Mouse (Mus musculus) ES-CJ7 (cell line): Measurements from ENCODE around the gene Homez.

Experiments used
- DNase-seq: peaks from one replicate; pipeline ENCODE4 v3.0.0; 2011; ENCODE audit warnings: low read depth, low spot score

Homez gene

DNA sequence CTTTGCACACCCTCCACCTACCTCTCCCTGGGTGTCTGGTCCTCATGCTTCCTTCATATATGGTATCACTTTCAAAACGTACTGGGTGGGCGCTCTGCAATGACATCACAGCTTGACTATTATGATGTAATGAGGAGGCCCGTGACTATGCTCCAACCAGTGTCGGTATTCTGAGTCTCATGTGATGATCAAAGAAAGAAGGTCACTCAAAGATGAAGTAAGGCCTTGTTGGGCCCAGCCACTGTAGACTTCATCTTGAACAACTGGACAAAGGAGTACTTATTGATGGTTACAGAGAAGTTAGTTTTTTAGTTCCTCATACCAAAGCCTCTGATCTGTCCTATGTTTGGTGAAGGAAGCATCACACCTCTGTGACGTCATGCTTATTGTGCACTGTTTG, at the start of gene Homez:
Gene Homez (minus strand): TSS at position 101 of the 400 bp plus-strand sequence.
- no peak for DNase-seq

DNA sequence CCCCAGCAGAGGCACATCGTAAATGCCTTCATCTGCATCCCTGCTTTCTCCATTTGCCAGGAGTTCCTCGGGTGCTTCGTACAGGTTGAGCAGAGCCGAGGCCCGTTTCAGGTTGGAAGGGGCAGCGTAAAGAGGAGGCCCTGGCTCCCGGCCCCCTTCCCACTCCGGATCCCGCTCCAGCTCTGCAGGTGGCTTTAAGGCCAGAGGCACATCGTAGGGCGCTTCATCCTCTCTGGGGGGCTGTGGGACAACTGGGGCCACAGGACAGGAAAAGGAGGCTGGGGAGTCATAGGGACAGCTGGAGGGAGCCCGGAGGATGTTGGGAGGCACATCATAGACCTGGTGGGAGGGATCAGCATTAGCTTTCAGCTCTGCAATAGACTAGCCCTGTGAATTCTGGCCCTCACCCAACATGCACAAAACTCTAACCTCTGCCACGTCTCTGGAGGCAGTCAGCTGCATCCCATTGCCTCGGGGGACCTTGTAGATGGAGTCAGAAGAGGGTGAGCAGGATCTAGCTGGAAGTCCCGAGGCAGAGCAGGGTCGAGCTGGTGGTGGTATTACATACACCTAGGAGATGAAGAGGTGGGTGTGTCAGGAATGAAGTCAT, 49.4 kb upstream of the Homez start:
- DNase-seq: no peak

DNA sequence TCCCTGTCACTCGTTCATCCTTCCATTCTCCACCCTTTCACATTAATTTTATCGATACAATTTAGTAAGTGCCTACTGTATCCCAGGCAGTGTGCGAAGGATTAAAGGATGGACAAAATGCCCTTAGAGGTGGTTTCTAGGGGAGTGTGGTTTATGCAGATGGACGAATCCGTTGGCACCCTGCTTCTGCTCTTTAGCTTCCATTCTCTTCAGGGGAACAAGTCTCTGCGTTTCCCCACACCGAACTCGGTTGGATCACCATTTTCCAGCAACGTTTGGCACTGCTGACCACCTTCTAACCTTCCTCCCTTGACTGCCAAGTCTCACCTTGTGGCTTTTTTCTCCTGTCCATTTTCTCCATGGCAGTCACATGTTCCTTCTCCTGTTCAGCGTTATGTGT, 42.6 kb upstream of the Homez start:
- no peak for DNase-seq

DNA sequence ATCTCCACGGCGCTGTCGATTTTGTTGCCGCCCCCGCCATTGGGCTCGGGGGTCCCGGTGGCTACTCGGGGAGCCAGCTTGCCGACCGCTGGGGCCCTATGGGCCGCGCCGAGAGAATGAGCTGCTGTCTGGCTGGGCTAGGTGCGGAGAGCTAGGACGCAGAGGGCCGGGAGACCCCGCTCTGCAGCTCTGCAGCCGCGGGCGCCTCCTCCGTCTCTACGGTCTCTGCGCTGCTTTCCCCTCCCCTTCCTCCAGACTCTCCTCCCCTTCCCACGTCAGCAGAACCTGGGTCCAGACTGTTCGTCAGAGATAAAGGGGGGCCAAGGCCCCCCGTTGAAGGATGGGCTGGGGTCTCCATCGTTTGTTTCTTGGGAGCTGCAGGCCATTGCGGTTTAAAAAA, 42.1 kb upstream of the Homez start, which contains the start of gene Slc22a17:
Gene Slc22a17 (minus strand): TSS at position 247 of the 400 bp plus-strand sequence.
- DNase-seq: peak; percentile 44

DNA sequence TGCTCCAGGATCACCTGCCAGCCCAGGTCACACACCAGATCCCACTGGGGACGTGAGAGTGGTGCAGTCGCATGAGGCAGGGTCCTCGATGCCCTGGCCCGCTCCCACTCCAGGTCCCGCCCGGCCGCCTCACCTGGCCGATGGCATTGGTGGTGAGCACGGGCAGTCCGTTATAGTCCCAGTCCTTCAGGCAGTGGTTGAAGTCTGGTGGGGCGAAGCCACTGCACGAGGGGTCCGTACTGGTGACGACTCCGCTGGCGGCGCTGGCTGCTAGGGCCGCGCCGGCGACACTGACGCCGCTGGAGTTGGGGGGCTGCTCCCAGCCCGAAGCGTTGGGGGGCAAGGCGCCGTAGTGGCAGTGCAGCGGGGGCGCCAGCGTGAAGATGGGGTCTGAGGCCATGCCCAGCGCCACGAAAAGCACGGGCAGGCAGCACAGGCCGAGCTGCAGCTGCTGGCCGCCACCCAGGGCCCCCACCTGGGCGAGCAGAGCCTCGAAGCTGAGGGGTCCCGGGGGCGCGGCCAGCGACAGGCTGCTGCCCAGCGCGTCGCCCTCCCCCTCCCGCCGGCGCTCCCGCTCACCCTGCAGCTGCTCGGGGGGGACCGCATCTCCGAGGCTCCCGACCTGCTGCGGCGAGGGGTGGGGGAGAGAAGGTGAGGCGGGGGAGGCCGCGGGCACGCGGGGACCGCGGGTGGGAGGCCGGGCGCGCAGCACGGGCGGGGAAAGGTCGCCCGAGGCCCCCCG, 41.5 kb upstream of the Homez start:
- no peak for DNase-seq

DNA sequence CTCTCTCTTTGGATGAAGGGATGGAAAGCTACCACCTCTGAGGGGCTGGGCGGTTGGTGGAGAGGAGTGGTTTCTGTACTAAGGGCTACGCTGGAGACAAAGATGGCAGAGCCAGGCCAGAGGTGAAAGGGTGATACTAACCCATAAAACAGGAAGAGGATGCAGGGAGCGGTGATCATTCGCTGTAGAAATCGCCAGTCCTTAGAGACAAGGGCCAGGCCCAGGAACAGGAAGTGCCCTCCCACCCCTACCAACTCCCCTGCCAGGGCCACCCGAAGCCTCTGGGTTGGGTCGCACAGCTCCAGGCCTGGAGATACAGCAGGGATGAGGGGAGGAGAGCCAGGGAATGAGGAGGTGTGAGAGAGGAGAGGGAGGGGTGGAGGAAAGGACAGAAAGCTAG, 37.9 kb upstream of the Homez start:
- DNase-seq: no peak

DNA sequence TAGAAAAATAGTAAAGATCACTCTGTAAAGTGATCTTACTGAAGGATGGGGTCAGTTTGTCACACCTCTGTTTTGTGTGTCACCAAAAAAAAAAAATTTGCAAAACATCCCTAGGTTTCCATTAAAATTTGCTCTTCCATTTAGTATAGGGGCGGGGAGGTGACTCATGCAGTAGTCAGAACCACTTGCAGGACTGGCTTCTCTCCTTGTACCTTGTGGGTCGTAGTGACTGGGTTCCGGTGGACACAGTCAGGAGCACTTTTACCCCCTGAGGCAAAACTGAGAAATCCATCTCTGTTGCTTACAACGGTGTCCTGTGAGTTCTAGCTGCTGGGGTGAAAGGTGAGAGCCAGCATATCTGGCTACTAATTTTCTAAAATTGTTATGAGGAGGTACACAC, 32.9 kb upstream of the Homez start:
- DNase-seq: no peak

DNA sequence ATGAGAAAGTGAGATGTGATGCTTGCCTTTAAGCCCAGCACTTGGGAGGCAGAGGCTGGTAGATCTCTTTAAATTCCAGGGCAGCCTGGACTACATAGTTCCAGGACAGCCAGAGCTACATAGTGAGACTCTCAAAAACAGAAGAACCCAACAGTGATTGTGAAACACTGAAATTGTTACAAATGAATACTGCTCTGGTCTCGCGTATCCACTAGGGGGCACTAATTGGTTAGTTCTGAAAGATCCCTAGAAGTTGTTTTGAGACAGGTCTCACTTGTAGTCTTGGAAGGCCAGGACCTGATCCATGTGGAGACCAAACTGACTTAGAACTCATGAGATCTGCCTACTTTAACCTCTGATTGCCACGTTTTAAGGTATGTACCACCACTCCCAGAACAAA, 29.6 kb upstream of the Homez start:
- peak; percentile 84 for DNase-seq

DNA sequence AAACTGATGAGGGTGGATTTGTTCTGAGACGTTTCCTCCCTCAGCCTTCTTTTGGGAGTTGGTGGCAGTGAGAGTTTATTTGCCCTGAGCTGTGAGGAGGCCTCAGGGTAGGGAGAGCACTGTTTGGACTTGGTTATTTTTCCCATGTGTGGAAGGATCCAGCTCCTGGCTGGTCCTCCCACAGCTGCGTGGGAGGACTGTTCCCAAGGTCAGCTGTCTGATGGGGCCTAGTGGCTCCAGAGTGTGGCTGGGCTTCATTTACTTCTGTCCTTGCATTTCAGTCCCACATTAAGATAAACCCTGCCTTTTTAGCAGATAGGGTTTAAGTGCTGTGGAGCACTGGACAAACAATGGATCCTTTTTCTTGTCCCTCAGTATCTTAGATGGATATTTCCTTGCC, 26.7 kb upstream of the Homez start:
- no peak for DNase-seq

DNA sequence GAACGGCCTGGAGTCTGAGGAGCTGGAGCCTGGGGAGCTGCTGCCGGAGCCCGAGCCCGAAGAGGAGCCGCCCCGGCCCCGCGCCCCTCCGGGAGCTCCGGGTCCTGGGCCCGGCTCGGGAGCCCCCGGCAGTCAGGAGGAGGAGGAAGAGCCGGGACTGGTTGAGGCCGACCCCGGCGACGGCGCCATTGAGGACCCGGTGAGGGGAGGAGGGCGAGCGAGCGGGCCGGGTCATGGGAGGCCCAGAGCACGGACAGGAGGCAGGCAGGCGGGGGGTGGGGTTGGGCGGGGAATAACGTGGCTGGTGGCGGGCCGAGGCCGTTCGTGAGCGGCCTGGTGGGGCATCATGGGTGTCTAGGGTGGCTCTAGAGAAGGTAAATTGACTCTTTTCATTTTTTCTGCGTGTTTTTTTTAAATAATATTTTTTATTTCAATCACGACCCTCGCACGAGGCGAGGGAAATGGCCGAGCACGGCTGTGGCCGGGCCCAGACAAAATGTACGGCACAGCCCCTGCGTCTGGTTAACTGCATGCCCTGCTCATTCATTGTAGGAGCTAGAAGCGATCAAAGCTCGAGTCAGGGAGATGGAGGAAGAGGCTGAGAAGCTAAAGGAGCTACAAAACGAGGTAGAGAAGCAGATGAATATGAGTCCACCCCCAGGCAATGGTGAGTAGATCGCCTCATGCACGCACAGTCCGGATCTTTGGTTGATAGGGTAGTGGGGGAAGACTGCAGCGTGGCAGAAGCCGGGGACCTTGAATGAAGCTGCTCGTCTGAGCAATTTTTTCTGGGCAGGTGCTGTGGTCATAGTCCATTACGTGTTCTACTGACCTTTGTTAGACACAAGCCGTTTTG, 23.8 kb upstream of the Homez start:
- peak; percentile 25 for DNase-seq

DNA sequence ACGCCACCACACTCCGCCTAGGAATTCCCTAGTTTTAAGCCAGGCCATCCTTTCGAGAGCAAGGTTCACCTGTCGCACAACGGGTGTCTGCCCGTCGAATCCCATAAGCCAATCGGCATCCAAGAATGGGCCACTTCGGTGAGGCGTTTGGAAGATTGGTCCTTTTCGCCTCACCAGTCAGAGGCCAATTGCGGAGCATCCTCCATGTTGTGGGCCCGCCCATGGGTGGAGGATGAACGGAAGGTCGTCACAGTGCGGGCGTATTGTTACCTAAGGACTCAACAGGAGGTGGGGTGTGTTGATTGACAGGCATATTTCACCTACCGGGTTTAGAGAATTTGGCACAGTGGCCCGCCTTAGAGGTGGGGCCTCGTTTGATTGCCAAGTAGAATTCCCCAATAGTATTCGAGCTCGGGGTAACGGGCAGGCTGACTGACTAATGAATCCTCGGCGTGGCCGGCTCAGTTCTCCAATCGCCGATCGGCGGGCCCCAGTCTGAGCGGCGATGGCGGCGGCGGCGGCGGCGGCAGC, 23.0 kb upstream of the Homez start:
- peak; percentile 100 for DNase-seq

DNA sequence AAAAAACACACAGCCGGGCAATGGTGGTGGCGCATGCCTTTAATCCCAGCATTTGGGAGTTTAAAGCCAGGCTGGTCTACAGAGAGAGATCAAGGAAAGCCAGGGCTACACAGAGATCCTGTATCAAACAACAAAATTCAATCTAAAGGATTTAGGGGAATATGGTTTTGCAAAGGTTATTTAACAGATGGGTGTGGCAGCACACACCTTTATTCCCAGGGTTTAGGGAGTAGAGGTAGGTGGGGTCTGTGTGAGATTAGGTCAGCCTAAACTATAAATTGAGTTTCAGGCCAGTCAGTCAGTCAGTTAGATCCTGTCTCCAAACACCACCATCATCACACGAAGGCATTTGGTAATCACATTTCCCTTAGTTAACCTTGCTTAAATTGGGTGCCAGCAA, 21.4 kb upstream of the Homez start, which contains the start of gene Pabpn1:
Gene Pabpn1 (plus strand): TSS at position 301 of the 400 bp plus-strand sequence.
- no peak for DNase-seq

DNA sequence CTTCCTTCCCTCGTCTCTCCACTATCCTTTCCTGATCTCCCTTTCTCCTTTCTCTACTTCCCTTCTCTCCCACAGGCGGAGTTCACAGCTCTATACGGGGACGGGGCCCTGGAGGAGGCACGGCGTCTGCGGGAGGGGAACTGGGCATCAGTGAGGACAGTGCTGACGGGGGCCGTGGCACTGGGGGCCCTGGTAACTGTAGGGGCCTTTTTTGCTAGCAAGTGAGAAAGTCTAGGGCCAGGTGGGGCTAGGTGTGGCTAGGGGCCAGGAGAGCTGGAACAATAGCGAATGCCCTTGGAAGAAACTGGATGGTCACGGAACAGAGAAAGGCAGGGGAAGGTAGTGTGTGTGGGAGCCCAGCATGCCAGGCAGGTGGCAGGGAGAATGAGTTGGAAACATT, 14.5 kb upstream of the Homez start:
- DNase-seq: no peak

DNA sequence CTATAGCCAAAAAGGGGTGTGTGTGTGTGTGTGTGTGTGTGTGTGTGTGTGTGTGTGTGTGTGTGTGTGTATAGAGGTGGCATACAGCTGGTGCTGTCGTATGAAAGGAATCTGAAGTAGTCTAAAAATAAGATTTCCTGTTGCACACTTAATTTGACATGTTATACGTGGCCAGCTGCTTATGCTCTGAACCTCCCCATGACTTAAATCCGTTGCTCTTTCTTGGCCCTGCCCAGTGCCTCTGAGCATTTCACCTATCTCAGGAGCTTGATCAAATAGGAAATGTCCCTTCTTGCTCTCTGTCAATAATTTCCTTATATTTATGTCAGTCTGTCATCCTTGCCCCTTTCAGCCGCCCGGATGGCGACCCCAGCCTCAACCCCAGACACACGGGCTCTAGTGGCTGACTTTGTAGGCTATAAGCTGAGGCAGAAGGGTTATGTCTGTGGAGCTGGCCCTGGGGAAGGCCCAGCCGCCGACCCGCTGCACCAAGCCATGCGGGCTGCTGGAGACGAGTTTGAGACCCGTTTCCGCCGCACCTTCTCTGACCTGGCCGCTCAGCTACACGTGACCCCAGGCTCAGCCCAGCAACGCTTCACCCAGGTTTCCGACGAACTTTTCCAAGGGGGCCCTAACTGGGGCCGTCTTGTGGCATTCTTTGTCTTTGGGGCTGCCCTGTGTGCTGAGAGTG, 13.4 kb upstream of the Homez start:
- no peak for DNase-seq

DNA sequence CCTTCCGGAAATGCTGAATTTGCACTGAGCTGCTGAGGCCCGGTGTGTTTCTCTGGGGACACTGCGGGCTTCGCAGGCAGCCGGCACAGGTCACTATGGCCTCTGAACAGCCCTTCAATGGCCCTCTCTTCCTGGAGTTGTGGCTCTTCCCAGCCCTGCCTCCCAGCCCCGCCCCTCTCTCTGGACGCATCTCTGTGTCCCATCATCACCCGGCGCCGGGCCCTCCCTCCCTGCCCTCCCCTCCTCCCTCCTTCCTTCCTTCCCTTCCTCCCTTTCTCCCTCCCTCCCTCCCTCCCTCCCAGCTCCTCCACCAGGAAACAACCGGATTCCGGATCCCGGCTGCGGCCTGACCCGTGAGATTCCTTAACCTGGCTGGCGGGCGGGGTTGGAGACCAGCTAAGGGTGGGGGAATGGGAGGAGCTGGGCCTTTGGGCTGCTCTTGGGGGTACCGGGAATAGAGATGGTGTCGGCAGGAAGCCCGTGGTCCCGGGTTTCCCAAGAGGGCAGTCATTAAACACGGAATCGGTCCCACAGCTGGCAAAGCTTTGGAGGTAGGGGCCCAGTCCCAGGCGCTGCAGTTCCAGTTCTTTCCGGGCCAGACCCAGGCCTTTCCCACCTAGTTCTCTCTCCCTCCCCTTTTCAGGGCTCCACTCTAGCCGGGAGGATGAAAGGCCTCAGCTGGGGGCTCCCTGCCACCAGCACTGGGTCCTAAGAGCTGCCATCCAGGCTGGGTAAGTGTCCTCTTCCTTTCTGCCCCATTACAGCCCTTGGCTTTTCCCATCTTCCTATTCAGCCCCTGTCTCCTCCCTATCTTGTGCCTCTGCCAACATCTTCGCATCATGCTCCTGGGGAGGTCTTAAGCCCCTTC, 12.6 kb upstream of the Homez start, which contains the start of the genes Bcl2l2 and Gm20521:
Gene Bcl2l2 (plus strand): TSS at position 224 of the 868 bp plus-strand sequence.
Gene Gm20521 (plus strand): TSS at position 288 of the 868 bp plus-strand sequence.
- DNase-seq: peak; percentile 85

DNA sequence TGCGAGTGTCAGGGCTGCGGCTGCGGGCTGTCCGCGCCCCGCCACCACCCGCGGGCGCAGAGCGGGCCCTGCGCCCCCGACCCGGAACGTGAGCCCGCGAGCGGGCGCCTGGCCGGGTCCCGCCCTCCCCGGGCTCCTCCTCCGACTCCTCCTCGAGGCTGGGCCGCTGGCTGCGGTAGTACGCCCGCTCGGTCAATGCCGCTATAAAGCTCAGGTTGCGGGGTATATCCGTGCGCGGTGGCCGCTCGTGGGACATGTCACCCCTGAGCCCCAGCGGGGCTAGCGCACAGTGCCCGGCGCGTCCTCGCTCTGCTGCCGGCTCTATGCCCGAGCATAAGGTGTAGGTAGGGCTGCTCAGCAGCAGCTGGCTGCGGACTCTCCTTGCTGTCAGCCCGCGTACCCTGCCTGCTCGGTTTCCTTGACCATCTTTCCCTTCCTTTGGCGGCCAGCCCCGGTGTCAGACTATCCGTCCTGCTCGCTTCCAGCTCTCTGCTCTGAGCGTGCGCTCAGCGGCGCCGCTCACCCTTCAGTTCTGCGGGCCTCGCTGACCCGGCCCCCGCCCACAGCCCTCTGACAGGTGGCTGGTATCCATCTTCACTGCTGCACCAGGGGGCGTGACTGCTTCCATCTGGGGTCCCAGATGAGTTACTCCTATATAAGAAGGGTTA, 6.4 kb upstream of the Homez start, which contains the start of gene Ppp1r3e:
Gene Ppp1r3e (minus strand): TSS at position 503 of the 668 bp plus-strand sequence.
- peak; percentile 38 for DNase-seq

DNA sequence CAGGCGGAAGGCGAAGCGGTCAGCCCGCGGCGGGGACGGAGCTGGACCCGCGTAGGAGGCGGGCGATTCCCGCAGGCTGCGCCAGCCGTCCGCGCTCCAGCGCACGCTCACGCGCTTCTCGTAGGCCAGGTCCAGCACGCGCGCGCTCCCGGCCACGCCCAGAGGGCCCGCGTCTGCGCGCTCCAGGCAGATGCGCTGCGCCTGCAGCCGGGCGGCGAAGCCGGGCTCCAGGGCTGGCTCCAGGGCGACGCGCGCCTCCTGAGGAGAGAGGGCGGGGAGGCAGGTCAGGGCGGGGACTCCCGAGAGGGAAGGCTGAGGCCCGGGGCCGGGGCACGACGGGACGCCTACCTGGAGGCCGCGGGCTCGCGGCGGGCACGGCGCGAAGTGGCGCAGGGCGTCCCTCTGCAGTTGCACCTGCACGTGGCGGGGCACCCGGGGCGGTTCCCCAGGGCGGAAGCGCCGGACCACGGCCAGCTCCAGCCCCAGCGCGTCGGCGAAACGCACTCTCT, 5.8 kb upstream of the Homez start:
- DNase-seq: peak; percentile 91

DNA sequence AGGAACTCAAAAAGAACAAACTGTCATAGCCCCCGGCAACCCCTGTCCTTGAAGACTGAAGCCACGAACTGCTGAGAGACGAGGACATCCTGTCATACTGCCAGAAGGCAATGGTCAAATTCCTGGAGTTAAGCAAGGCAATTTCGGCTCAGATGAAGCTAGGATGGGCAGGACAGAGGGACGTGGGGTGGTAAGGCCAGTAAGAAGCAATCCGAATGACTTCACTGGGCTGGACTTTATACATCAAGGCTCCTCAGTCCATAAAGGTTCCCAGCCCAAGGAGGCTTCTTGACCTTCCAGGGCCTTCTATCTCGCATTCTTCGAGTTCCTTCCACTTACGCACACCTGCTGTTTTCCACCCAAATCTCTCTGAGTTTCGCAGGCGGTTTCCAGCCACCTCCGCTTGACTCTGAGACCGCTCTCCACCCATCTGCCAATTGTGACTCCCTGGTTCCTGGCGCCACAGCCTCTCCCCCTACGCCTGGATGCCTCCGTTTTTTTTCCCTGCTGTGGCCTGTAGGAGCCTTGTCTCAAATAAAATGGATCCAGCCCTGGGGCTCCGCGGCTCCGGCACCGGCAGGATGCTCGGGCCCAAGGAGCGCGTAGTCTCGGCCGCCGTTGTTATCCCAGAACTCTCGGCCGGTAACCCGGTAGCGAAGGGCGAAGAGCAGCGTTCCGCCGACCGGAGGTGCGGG, 5.2 kb upstream of the Homez start:
- DNase-seq: peak; percentile 67

DNA sequence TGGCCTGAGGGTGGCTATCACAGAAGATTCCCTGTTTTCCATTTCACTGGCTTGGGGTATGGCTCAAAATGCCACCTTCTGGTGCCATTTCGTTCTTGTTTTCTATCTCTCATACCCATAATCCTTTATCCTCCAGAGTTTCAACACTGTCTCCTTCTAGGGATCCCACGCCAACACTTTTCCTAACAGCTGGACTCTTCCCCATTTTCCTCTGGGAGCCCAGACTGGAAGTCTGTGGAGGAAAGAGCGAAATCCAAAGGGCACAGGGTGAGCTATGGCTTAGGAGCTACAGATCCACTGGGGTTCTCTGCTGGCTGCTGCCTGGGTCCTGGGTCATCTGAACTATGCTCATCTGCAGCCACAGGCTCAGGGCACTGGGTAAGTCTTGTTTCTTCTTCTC, 3.4 kb upstream of the Homez start:
- DNase-seq: no peak
